Mouse (Mus musculus): ENCODE measurements around the gene Serhl.
"Not testable (repeated sequence)": the region's sequence is repeated elsewhere in the genome, so short reads cannot be mapped to it uniquely, and the experiment has no call there.

Gene Serhl

GRCm38 (mm10) chr15:83089429-83089605 is at the start of gene Serhl:
Gene Serhl (plus strand): TSS chr15:83089506.
- DNase-seq, result no peak

DNA sequence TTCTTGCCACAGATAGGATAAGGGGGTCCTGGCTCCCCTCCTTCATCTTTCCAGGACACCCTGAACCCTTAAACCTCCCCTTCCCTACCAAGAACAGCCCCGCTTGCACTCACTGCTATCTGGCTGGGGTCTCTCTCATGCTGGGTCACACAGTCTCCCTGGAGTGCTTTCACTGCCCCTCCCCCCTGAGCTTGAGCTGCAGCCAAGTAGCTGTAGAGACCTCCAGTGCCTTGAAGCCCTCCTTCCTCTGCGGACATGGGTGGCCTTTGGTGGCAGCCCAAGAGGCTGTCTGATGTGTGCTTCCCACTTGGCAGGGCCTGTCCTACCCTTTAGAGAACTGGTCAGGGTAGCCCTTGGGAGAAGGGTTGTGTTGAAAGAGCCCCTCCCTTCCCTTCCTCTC is 49.1 kb upstream of the Serhl start:
- no peak for DNase-seq

- DNase-seq, result no peak
Observed at GRCm38 (mm10) chr15:83042655-83043361, 46.5 kb upstream of the Serhl start.

- DNase-seq, result no peak
Observed at GRCm38 (mm10) chr15:83043362-83043708, 46.0 kb upstream of the Serhl start.

DNA sequence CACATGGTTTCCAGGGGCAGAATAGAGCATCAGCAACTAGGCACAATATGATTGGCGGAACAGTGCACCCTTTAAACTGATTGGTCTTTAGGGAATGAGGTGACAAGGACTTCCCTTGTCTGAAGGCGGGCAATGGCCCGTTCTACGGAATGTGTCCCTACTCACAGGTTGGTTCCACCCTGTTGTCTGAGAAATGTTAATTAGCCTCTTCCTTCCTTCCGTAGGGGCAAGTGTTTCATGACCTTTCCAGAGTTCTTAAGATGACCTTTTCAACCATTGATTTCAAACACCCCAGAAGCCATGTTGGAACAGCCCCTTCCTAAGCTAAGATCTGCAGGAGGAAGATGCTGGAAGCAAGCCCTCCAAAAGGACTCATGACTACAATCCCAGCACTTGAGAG is 43.7 kb upstream of the Serhl start:
- not testable (repeated sequence) for DNase-seq

GRCm38 (mm10) chr15:83046308-83046707 is 43.0 kb upstream of the Serhl start:
- peak; percentile 33 for DNase-seq

DNA sequence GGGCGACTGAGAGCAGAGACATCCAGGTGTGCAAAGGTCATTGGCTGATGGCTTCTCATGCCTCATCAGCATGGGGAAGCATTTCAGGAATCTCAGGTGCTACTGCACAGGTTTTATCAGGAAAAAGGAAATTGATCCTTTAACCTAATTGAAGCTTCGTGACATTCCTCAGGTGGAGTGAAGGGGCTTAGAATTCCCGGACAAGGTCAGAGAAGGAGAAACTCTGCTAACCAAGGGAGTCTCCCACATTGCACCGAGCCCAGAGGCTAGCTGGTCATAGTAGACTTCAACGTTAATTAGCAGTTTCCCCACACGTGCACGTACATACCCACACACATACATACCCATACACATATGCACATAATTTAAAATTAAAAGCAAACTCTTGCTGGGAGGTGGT is 42.6 kb upstream of the Serhl start:
- no peak for DNase-seq

- DNase-seq, result no peak
Observed at GRCm38 (mm10) chr15:83052341-83053104, 36.8 kb upstream of the Serhl start.

DNA sequence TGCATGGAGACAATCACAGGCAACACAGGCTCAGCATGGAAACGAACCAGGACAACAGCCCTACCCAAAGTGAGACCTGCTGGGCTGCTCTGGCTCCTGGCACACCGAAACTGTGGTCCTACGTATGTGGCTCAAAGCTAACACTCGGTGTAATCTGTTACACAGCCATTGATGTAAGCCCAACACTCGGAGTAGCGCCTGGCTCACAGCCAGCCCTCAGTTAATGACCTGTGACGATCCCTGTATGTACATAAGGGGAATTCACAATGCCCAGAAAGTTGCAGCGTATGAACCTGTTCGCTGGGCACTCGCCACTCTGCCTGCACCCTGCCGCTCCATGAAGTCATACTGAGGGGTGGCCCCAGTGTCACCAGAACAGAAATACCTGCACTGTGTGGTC is 36.0 kb upstream of the Serhl start:
- DNase-seq, result no peak

GRCm38 (mm10) chr15:83055569-83055968 is 33.7 kb upstream of the Serhl start:
- no peak for DNase-seq

DNA sequence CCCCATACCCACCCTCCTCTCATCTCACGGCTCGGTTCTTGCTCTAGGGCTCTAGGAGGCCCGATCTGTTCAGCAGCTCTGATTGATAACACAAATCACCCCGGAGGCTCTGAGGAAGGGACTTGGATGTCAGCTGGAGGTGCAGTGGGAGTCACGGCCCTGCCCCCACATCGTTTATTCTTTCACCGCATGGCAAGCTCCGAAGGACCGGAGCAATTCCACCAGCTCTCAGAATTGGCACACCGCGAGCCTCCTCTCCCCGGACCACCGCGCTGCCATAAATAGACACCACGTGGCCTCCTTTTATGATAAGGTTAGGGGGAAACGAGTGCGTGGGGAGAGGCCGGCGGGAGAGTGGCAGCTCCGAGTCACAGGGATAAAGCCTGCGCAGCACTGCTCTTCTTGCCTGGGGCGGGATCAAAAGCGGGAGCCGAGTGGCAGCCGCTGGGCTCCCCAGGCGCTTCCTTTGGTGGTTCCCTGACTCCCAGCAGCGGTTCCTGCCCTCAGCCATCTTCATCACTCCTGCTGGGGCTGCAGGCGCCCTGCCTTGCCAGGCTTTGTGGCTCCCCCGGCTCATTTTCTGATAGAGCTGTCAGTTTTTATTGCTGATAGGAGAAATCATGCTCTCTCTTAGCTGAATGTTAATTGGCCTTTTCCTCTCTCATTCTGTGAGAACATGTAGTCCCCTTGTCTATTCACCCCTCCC is 32.8 kb upstream of the Serhl start:
- peak; percentile 23 for DNase-seq

GRCm38 (mm10) chr15:83057533-83057932 is 31.8 kb upstream of the Serhl start:
- DNase-seq, result no peak

DNA sequence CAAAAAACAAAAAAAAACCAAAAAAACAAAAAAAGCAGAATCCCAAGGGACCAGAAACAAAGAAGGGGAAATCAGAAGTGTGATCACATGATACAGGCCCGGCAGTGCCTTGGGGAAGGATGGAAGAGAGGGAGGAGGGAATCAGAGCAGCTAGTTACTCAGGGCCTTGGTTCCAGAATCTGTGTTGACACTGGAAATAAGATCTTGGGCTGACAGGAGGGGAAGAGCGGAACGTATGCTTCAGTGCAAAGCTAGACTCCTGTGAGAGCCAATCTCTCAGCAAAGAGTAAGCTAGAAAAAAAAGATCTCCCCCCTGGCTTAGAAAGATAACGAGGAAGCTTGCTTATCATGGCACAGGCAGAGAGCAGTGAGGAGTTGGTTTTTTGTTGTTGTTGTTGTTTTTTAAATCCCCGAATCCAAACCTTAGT is 30.1 kb upstream of the Serhl start:
- DNase-seq, result no peak

GRCm38 (mm10) chr15:83061689-83062088 is 27.6 kb upstream of the Serhl start:
- DNase-seq, result peak; percentile 52

DNA sequence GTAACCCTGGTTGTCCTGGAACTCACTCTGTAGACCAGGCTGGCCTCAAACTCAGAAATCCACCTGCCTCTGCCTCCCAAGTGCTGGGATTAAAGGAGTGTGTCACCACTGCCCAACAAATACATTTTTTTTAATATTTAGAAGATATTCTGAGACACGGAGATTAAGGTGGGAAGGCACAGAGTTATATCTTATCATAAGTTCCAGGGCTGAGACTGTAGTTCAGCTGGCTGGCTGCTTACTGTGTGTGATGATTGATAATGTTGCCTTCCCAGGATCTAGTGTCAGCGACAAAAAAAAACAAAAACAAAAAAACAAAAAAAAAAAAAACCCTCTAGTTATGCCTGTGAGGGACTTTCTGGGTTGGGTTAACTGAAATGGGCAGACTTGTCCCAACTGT is 26.7 kb upstream of the Serhl start:
- not testable (repeated sequence) for DNase-seq

DNA sequence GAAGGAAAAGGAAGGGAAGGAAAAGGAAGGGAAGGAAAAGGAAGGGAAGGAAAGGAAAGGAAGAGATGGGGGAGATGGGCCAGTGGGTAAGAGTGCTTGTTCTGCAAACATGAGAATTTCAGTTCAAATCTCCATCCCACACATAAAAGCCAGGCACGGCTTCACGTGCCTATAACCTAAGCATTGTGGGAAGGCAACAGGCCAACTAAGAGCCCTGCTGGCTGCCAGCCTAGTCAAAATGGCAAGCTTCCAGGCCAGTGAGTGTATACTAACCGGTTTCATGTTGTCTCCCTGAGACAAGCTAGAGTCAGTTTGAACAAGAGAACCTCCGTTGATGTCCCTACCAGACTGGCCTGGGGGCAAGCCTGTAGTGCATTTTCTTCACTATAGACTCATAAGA is 23.8 kb upstream of the Serhl start:
- DNase-seq, result no peak

DNA sequence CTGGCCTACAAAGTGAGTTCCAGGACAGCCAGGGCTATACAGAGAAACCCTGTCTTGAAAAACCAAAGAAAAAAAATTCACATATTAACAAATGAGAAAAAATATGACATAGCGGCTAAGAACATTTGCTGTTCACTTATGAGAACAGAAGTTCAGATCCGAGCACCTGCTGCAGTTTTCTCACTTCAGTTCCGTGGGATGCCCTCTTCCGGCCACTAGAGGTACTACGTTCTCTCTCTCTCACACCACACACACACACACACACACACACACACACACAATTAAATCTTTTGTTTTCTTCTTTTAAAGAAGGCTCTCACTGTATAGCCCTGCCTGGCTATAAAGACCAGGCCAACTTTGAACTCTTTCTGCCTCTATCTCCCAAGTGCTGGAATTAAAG is 21.0 kb upstream of the Serhl start:
- DNase-seq, result no peak

- peak; percentile 20 for DNase-seq
Observed at GRCm38 (mm10) chr15:83070942-83071341, 18.4 kb upstream of the Serhl start.

DNA sequence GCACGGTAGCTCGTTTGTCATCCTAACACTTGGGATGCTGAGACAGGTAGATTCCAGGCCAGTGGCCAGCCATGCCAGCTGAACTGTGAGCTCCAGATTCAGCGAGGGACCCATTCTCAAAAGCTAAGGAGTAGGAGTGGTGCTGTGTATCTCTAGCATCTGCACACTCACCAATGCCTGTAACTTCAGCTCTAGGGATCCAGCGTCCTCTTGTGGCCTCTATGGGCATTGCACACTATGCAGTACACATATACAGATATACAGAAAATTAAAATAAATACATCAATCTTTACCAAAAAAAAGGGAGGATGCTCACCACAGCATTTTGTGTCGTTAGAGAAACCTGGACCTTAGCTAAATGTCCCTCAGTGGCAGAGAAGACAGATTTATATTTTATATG is 17.6 kb upstream of the Serhl start:
- no peak for DNase-seq

GRCm38 (mm10) chr15:83074179-83074578 is 15.1 kb upstream of the Serhl start:
- DNase-seq, result no peak

- no peak for DNase-seq
Observed at GRCm38 (mm10) chr15:83075607-83076525, 13.4 kb upstream of the Serhl start.

- DNase-seq, result no peak
Observed at GRCm38 (mm10) chr15:83083530-83083929, 5.8 kb upstream of the Serhl start.

DNA sequence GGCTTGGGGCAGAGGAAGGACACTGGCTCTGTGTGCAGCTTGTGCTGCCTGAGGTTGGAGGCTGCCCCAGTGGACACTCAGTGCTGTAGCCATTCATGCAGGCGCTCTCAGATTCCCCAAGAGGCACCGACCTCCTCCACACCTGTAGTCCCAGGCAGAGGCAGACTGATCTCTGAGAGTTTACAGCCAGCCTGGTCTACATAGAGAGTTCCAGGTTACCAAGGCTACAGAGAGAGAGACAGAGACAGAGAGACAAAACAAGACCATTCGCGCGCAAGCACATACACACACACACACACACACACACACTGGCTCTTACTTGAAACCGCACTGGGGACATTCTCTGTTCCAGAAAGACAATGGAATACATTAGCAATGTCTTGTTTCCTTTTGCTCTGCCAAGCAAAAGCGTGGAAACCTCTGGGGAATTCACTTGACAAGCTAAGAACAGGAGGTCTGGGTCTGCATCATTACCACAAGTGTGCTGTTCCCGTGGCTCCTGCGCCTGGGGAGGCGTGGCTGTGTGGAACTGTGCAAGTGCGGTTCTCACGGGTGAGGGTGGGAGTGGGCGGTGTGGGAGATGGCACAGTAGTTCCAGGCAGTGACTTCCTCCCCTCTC is 5.2 kb upstream of the Serhl start:
- no peak for DNase-seq
